Mouse (Mus musculus) MEL (cell line): ENCODE measurements around the gene Syna.
A peak's percentile ranks its signal among the peaks of the same experiment; 100 is the strongest.

Experiments
- CTCF ChIP-seq, 3 experiments: IDR thresholded peaks in 2 of 3; conservative IDR thresholded peaks in 1 of 3; 2 replicates each; pipeline ENCODE4 v1.5.1; 2011 to 2012; ENCODE audit warnings: low read length in 3 of 3, low read depth in 2 of 3, mild to moderate bottlenecking in 2 of 3, improper control_type of control experiment in 1 of 3, inconsistent platforms in 1 of 3, mixed read lengths in 1 of 3, moderate library complexity in 1 of 3; ENCODE audit not compliant: control insufficient read depth in 1 of 3, insufficient read depth in 1 of 3, poor library complexity in 1 of 3, severe bottlenecking in 1 of 3
- GATA1 ChIP-seq: IDR thresholded peaks from 2 replicates; pipeline ENCODE4 v1.6.1; 2011; ENCODE audit warnings: low read depth, low read length, improper control_type of control experiment
- MAX ChIP-seq: IDR thresholded peaks from 2 replicates; pipeline ENCODE4 v1.6.1; 2011; ENCODE audit warnings: low read length, improper control_type of control experiment
- RAD21 ChIP-seq: IDR thresholded peaks from 2 replicates; pipeline ENCODE4 v1.6.1; 2011; ENCODE audit warnings: mild to moderate bottlenecking, low read depth, low read length, improper control_type of control experiment
- TAL1 ChIP-seq: IDR thresholded peaks from 2 replicates; pipeline ENCODE4 v1.6.1; 2012; ENCODE audit warnings: mild to moderate bottlenecking, inconsistent platforms, low read length, moderate library complexity, mixed read lengths
- ZMIZ1 ChIP-seq: IDR thresholded peaks from 2 replicates; pipeline ENCODE4 v1.6.1; 2012; ENCODE audit warnings: low read depth, mild to moderate bottlenecking, inconsistent platforms, low read length, improper control_type of control experiment, moderate library complexity

- TF ChIP-seq TAL1 (peak; percentile 68), ZMIZ1 (no peak), MAX (peak; percentile 91), GATA1 (peak; percentile 89), CTCF (IDR thresholded peaks at IDR 0.05 in 2 of 3, conservative IDR thresholded peaks at IDR 0.05 in 1 of 3; ENCODE audit: control insufficient read depth in 1 of 3, insufficient read depth in 1 of 3, low read depth in 2 of 3, low read length in 3 of 3, poor library complexity in 1 of 3, severe bottlenecking in 1 of 3) (no peak), RAD21 (no peak)
These were observed 23.9 kb upstream of the Syna start for GRCm38 (mm10) chr5:134583884-134584213.
